Mouse (Mus musculus): ENCODE data around the gene Rhbdf2.
A peak's percentile ranks its signal among the peaks of the same experiment; 100 is the strongest.

GRCm38 (mm10) chr11:116628712-116629111 lies 1.9 kb upstream of the Rhbdf2 start:
- TF ChIP-seq CTCF (IDR thresholded peaks at IDR 0.05; ENCODE audit: low read depth) (peak; percentile 99), EP300 (IDR thresholded peaks at IDR 0.05; ENCODE audit: low read depth) (no peak)
